Mouse (Mus musculus) forebrain, embryonic 12.5 days (tissue): ENCODE measurements around the gene Wdr19. TPM values are rescaled to one million over a fixed set of nuclear protein-coding genes. Genes with fewer than 3 reads are reported as not detected.
"Not testable (repeated sequence)": the region's sequence is repeated elsewhere in the genome, so short reads cannot be mapped to it uniquely, and the experiment has no call there.

ENCODE experiments used
- ATAC-seq: fragments of 200-750 bp; cut with Nextera tagmentation; 2 replicates; pipeline ENCODE4 v1.8.0; 2017; ENCODE audit warnings: moderate TSS enrichment; ENCODE audit not compliant: low FRiP score
- H3K27ac ChIP-seq: fragments of 300-500 bp; sonication (generic); 2 replicates; pipeline ENCODE4 v1.5.1; 2016; ENCODE audit warnings: mild to moderate bottlenecking
- H3K27me3 ChIP-seq: fragments of 300-500 bp; sonication (generic); 2 replicates; pipeline ENCODE4 v1.6.1; 2016; ENCODE audit warnings: mild to moderate bottlenecking
- H3K36me3 ChIP-seq: fragments of 300-500 bp; sonication (generic); replicated peaks from 2 replicates; pipeline ENCODE4 v1.6.1; 2016; ENCODE audit warnings: mild to moderate bottlenecking
- H3K4me1 ChIP-seq: fragments of 300-500 bp; sonication (generic); 2 replicates; pipeline ENCODE4 v1.6.1; 2016
- H3K4me2 ChIP-seq: fragments of 300-500 bp; sonication (generic); 2 replicates; pipeline ENCODE4 v1.6.1; 2016; ENCODE audit warnings: mild to moderate bottlenecking, moderate library complexity
- H3K4me3 ChIP-seq: fragments of 300-500 bp; sonication (generic); replicated peaks from 2 replicates; pipeline ENCODE4 v1.5.1; 2016; ENCODE audit warnings: mild to moderate bottlenecking
- H3K9ac ChIP-seq: fragments of 300-500 bp; sonication (generic); 2 replicates; pipeline ENCODE4 v1.6.1; 2016; ENCODE audit warnings: mild to moderate bottlenecking
- H3K9me3 ChIP-seq: fragments of 300-500 bp; sonication (generic); 2 replicates; pipeline ENCODE4 v1.6.1; 2016
- WGBS: fragments of 180-500 bp; shearing (Covaris S2); methylation state at CpG from one replicate; pipeline ENCODE4 v1.1.7; 2016; 5-methylcytosine and 5-hydroxymethylcytosine counted together
- polyA plus RNA-seq: library from polyadenylated mRNA; unstranded; fragments of >200 nt; fragmentation: Nextera tagmentation; extraction: Ambion mirVana; gene quantifications from 2 replicates; pipeline ENCODE4 v1.2.1, GENCODE M21; 2016

The Wdr19 gene
- polyA plus RNA-seq, 1 experiment from 2014 or later: 14.8 TPM

- 92% methylated on average over 24 of the region's 24 CpGs for WGBS
- no peak overlapping the region for H3K9ac ChIP-seq
- no peak overlapping the region for H3K4me2 ChIP-seq
- no peaks in the 10 kb centered on the region for H3K9me3 ChIP-seq
- no peak overlapping the region for H3K27ac ChIP-seq
- ATAC-seq: no peak
- H3K36me3 ChIP-seq: peaks cover 61% of the 10 kb centered on the region
- H3K4me1 ChIP-seq: no peaks in the 10 kb centered on the region
- no peaks in the 10 kb centered on the region for H3K27me3 ChIP-seq
- H3K4me3 ChIP-seq: no peak overlapping the region
These were observed 88.5 kb downstream of the Wdr19 start for GRCm38 (mm10) chr5:65287751-65288701.

GRCm38 (mm10) chr5:65289009-65289408 is 89.5 kb downstream of the Wdr19 start:
- not testable (repeated sequence) for H3K4me1 ChIP-seq, H3K4me2 ChIP-seq, H3K27me3 ChIP-seq, H3K27ac ChIP-seq, H3K9me3 ChIP-seq, ATAC-seq, H3K4me3 ChIP-seq, H3K9ac ChIP-seq
- peaks cover 63% of the 10 kb centered on the region for H3K36me3 ChIP-seq
- 90% methylated on average over 8 of the region's 8 CpGs for WGBS

- H3K9ac ChIP-seq: no peak overlapping the region
- H3K4me2 ChIP-seq: no peak overlapping the region
- no peaks in the 10 kb centered on the region for H3K4me1 ChIP-seq
- no peaks in the 10 kb centered on the region for H3K9me3 ChIP-seq
- no peak overlapping the region for H3K27ac ChIP-seq
- no peaks in the 10 kb centered on the region for H3K27me3 ChIP-seq
- H3K36me3 ChIP-seq: peaks cover 46% of the 10 kb centered on the region
- H3K4me3 ChIP-seq: no peak overlapping the region
- 89% methylated on average over 6 of the region's 6 CpGs for WGBS
- no peak for ATAC-seq
These were observed 94.1 kb downstream of the Wdr19 start for GRCm38 (mm10) chr5:65293627-65294026.

GRCm38 (mm10) chr5:65294270-65294669 is 94.8 kb downstream of the Wdr19 start:
- WGBS: 74% methylated on average over 2 of the region's 2 CpGs
- Histone ChIP-seq H3K27ac (no peak overlapping the region), H3K4me2 (no peak overlapping the region), H3K36me3 (peaks cover 42% of the 10 kb centered on the region), H3K9me3 (no peaks in the 10 kb centered on the region), H3K27me3 (no peaks in the 10 kb centered on the region), H3K9ac (no peak overlapping the region), H3K4me3 (no peak overlapping the region), H3K4me1 (no peaks in the 10 kb centered on the region)
- ATAC-seq: no peak

- Histone ChIP-seq H3K4me3 (no peak overlapping the region), H3K27me3 (no peaks in the 10 kb centered on the region), H3K4me1 (no peaks in the 10 kb centered on the region), H3K36me3 (peaks cover 40% of the 10 kb centered on the region), H3K9me3 (no peaks in the 10 kb centered on the region), H3K9ac (no peak overlapping the region), H3K4me2 (no peak overlapping the region), H3K27ac (no peak overlapping the region)
- ATAC-seq: no peak
- 85% methylated on average over 7 of the region's 7 CpGs for WGBS
These were observed 98.9 kb downstream of the Wdr19 start for GRCm38 (mm10) chr5:65298167-65298950.

GRCm38 (mm10) chr5:65299623-65300022 is 100.1 kb downstream of the Wdr19 start:
- not testable (repeated sequence) for H3K4me2 ChIP-seq, ATAC-seq, H3K27ac ChIP-seq, H3K4me1 ChIP-seq, H3K27me3 ChIP-seq, H3K9ac ChIP-seq, H3K4me3 ChIP-seq, H3K9me3 ChIP-seq
- H3K36me3 ChIP-seq: peaks cover 41% of the 10 kb centered on the region
- WGBS: 81% methylated on average over 1 of the region's 1 CpGs

- H3K36me3 ChIP-seq: peaks cover 45% of the 10 kb centered on the region
- no peak for ATAC-seq
These were observed 100.6 kb downstream of the Wdr19 start for GRCm38 (mm10) chr5:65300121-65300520.

GRCm38 (mm10) chr5:65305516-65305915 is 106.0 kb downstream of the Wdr19 start:
- H3K36me3 ChIP-seq: peaks cover 47% of the 10 kb centered on the region
- no peak overlapping the region for H3K9ac ChIP-seq
- no peak overlapping the region for H3K4me3 ChIP-seq
- 84% methylated on average over 9 of the region's 9 CpGs for WGBS
- no peak overlapping the region for H3K27ac ChIP-seq
- no peaks in the 10 kb centered on the region for H3K27me3 ChIP-seq
- H3K9me3 ChIP-seq: no peaks in the 10 kb centered on the region
- ATAC-seq: no peak
- no peaks in the 10 kb centered on the region for H3K4me1 ChIP-seq
- no peak overlapping the region for H3K4me2 ChIP-seq

More at GRCm38 (mm10) chr5:65300121-65300520, 100.6 kb downstream of the Wdr19 start:
- no peak overlapping the region for H3K27ac ChIP-seq
- no peak overlapping the region for H3K4me2 ChIP-seq
- 93% methylated on average over 9 of the region's 9 CpGs for WGBS
- H3K4me1 ChIP-seq: no peaks in the 10 kb centered on the region
- H3K27me3 ChIP-seq: no peaks in the 10 kb centered on the region
- no peak overlapping the region for H3K4me3 ChIP-seq
- H3K9me3 ChIP-seq: no peaks in the 10 kb centered on the region
- no peak overlapping the region for H3K9ac ChIP-seq

GRCm38 (mm10) chr5:65308208-65308607 is 108.7 kb downstream of the Wdr19 start:
- Histone ChIP-seq H3K36me3 (peaks cover 61% of the 10 kb centered on the region), H3K9me3 (no peaks in the 10 kb centered on the region), H3K27me3 (no peaks in the 10 kb centered on the region), H3K9ac (no peak overlapping the region), H3K4me1 (no peaks in the 10 kb centered on the region), H3K4me2 (no peak overlapping the region), H3K27ac (no peak overlapping the region), H3K4me3 (no peak overlapping the region)
- ATAC-seq: no peak
- WGBS: 94% methylated on average over 7 of the region's 7 CpGs

- no peak overlapping the region for H3K27ac ChIP-seq
- H3K4me1 ChIP-seq: no peaks in the 10 kb centered on the region
- no peaks in the 10 kb centered on the region for H3K9me3 ChIP-seq
- peaks cover 63% of the 10 kb centered on the region for H3K36me3 ChIP-seq
- 98% methylated on average over 3 of the region's 3 CpGs for WGBS
- H3K9ac ChIP-seq: no peak overlapping the region
- no peaks in the 10 kb centered on the region for H3K27me3 ChIP-seq
- no peak for ATAC-seq
- H3K4me3 ChIP-seq: no peak overlapping the region
- H3K4me2 ChIP-seq: no peak overlapping the region
These were observed 109.4 kb downstream of the Wdr19 start for GRCm38 (mm10) chr5:65308866-65309265.
